Mouse (Mus musculus) layer of hippocampus, adult 9-10 months (tissue): ENCODE results near the gene Xlr5b.
"Not testable (repeated sequence)": the region's sequence is repeated elsewhere in the genome, so short reads cannot be mapped to it uniquely, and the experiment has no call there.

Experiments used
- DNase-seq: peaks from one replicate; pipeline ENCODE4 v3.0.0; 2022; ENCODE audit warnings: low spot score

Xlr5b gene

DNA sequence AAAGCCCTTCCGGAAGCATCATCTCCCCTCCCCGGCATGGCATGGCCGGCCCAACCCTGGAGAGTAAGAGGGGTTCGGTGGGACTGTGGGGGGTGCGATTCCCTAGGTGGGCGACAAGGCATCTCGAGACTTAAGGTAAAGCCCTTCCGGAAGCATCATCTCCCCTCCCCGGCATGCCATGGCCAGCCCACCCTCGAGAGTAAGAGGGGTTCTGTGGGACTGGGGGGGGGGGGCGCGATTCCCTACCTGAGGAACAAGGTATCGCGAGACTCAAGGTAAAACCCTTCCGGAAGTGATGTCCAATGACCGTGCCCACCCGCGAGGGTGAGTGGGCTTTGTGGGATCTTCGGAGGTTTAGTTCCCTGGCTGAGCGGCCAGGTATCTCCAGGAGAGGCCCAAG lies at the start of gene Xlr5b:
Gene Xlr5b, plus strand, starts transcription at position 301 of the 400 bp plus-strand sequence.
- not testable (repeated sequence) for DNase-seq

- DNase-seq = not testable (repeated sequence)
Observed at GRCm38 (mm10) chrX:73116747-73117146, 31.8 kb upstream of the Xlr5b start, which contains the start of gene Gm14685. Gene Gm14685 (plus strand): TSS chrX:73117047.

GRCm38 (mm10) chrX:73122859-73123829 lies 25.5 kb upstream of the Xlr5b start:
- DNase-seq = not testable (repeated sequence)

- DNase-seq = not testable (repeated sequence)
Observed at GRCm38 (mm10) chrX:73143218-73143618, 5.4 kb upstream of the Xlr5b start.

DNA sequence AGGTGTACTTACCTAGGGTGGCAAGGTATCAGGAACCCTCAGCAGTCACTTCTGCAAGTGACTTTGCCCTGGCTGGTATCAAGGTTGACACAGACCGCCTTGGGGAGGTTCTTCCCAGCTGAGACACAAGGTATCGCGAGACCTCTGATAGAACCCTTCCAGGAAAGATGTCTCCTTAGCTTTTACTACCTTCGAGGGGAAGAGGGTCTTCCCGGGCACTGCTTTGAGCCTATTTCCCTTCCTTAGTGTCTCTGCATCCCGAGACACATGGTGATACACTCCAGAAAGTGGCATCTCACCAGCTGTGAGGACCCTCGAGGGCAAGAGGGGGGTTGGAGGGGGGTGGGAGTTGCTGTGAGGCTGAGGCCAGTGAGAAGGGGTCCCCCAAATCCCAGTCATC lies 754 bp downstream of the Xlr5b start, which contains the start of gene DXBay18:
Gene DXBay18, minus strand, starts transcription at position 101 of the 400 bp plus-strand sequence.
- DNase-seq = not testable (repeated sequence)

DNA sequence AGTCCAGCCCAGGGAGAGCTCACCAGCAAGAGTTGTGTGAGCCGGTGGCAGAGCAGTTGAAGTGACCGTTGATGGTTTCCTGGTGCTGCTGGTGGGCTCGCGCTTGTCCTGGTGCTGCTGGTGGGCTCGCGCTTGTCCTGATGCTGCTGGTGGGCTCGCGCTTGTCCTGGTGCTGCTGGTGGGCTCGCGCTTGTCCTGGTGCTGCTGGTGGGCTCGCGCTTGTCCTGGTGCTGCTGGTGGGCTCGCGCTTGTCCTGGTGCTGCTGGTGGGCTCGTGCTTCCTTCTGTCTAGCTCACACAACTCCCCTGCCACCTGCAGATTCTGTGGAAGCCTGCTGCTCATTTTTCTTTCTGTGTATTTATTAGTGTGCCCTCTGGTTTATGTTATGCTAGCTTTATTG lies 28.3 kb downstream of the Xlr5b start, which contains the start of gene Spin2d:
Gene Spin2d, minus strand, starts transcription at position 101 of the 400 bp plus-strand sequence.
- not testable (repeated sequence) for DNase-seq

DNA sequence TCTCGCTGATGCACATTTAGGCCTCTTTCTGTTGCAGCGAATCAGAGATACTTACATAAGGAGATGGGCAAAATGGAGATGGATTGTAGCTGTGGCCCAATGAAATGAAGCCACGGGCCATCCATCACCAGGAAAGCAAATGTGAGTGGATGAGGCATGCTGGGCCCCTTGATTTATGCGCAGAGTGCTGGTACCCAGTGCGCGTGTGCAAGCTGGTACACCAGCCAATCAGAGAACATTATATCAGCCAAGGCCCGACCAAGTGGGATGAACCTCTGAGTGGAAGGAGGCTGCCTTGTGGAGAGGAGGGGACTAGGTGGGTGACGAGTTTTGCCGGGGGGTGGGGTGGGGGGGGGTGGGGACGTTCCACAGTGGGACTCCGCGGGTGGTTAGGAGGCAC lies 43.3 kb downstream of the Xlr5b start, which contains the start of gene Xlr3b:
Gene Xlr3b, plus strand, starts transcription at position 274 of the 400 bp plus-strand sequence.
- DNase-seq = not testable (repeated sequence)
